Mouse (Mus musculus): ENCODE measurements around the gene Noa1.

DNA sequence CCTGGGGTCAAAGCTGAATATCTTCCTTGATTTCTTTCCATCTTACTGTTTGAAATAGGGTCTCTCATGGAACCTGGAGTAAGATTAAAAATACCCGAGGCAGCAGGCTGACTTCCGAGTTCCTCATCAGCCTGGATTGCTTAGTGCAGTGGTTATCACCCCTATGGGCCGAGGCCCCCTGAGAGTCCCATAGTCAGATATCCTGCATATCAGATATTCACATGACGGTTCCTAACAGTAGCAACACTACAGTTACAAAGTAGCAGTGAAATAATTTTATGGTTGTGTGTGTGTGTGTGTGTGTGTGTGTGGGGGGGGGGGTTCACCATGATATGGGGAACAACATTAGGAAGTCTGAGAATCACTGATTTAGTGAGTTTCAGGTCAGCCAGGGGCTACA lies 48.7 kb downstream of the Noa1 start:
- TF ChIP-seq CTCF (IDR thresholded peaks at IDR 0.05; ENCODE audit: low read depth, low read length) (no peak), POLR2A (IDR thresholded peaks at IDR 0.05; ENCODE audit: borderline replicate concordance, low read depth, low read length) (no peak)

Data from bone marrow macrophage, adult 2 months (primary cell).